Mouse (Mus musculus) heart, postnatal 0 days (tissue): ENCODE results near the gene Tk1. TPM values are rescaled to one million over a fixed set of nuclear protein-coding genes. Genes with fewer than 3 reads are reported as not detected.

Experiments used
- ATAC-seq: fragments of 200-750 bp; cut with Nextera tagmentation; 2 replicates; pipeline ENCODE4 v1.8.0; 2017; ENCODE audit warnings: low read depth, moderate number of reproducible peaks, moderate library complexity; ENCODE audit not compliant: insufficient read depth
- DNase-seq: peaks from one replicate; pipeline ENCODE4 v3.0.0-alpha.2; 2016; ENCODE audit warnings: low spot score
- H3K27ac ChIP-seq: fragments of 300-500 bp; sonication (generic); 2 replicates; pipeline ENCODE4 v1.5.1; 2014; ENCODE audit warnings: low read depth, mild to moderate bottlenecking
- H3K27me3 ChIP-seq: fragments of 300-500 bp; sonication (generic); 2 replicates; pipeline ENCODE4 v1.6.1; 2014; ENCODE audit warnings: low read length, mixed read lengths; ENCODE audit not compliant: control insufficient read depth, insufficient read depth
- H3K36me3 ChIP-seq: fragments of 300-500 bp; sonication (generic); replicated peaks from 2 replicates; pipeline ENCODE4 v1.6.1; 2014; ENCODE audit warnings: low read length, mixed read lengths; ENCODE audit not compliant: control insufficient read depth, insufficient read depth
- H3K4me1 ChIP-seq: fragments of 300-500 bp; sonication (generic); 2 replicates; pipeline ENCODE4 v1.6.1; 2014; ENCODE audit warnings: antibody characterized with exemption; ENCODE audit not compliant: control insufficient read depth, insufficient read depth
- H3K4me2 ChIP-seq: fragments of 300-500 bp; sonication (generic); 2 replicates; pipeline ENCODE4 v1.6.1; 2014; ENCODE audit warnings: low read depth, mild to moderate bottlenecking, low read length, moderate library complexity
- H3K4me3 ChIP-seq: fragments of 300-500 bp; sonication (generic); 2 replicates; pipeline ENCODE4 v1.5.1; 2014; ENCODE audit warnings: low read depth, low read length
- H3K9ac ChIP-seq: fragments of 300-500 bp; sonication (generic); replicated peaks from 2 replicates; pipeline ENCODE4 v1.6.1; 2014; ENCODE audit warnings: low read depth, low read length, mixed read lengths
- H3K9me3 ChIP-seq: fragments of 300-500 bp; sonication (generic); replicated peaks from 2 replicates; pipeline ENCODE4 v1.6.1; 2016; ENCODE audit warnings: low read length; ENCODE audit not compliant: control insufficient read depth
- CTCF ChIP-seq: IDR thresholded peaks from 2 replicates; pipeline ENCODE4 v1.5.1; 2016; ENCODE audit warnings: antibody characterized with exemption, control low read depth, low read depth
- EP300 ChIP-seq: IDR thresholded peaks from 2 replicates; pipeline ENCODE4 v1.6.1; 2016; ENCODE audit warnings: antibody characterized with exemption, low read depth
- WGBS: fragments of 180-500 bp; shearing (Covaris S2); extraction: QIAGEN DNeasy Blood & Tissue Kit; methylation state at CpG from one replicate; pipeline ENCODE4 v1.1.7; 2014; 5-methylcytosine and 5-hydroxymethylcytosine counted together
- polyA plus RNA-seq: library from polyadenylated mRNA; unstranded; fragments of >200 nt; fragmentation: Nextera tagmentation; extraction: Ambion mirVana; gene quantifications from 2 replicates; pipeline ENCODE4 v1.2.1, GENCODE M21; 2015
- total RNA-seq: library from RNA; depleted of rRNA; stranded (reverse); fragments of >200 nt; gene quantifications from 2 replicates; pipeline ENCODE4 v1.2.3, GENCODE M21; 2014; ENCODE audit warnings: low replicate concordance

Tk1 gene
- total and polyA plus RNA-seq, 2 experiments from 2014 or later: 41.4 to 103 TPM

DNA sequence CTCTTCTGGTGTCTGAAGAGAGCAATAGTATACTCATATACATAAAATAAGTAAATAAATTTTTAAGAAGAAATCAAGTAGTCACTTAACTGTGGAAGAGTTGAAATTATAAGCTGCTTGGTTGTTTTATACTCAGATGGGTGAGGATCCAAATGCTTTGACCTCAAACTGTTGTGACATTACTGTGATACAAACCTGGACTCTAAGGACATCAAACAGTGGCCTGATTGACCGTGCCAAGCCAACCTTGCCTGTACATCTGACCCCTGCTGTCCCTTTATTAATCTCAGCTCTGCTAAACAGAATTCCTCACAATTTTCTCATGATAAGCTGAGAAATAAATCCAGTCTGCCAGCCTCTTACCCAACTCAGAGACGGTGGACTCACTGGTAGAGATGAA, 19.8 kb upstream of the Tk1 start:
- peaks cover 19% of the 10 kb centered on the region for H3K4me1 ChIP-seq
- H3K27me3 ChIP-seq: no peaks in the 10 kb centered on the region
- no peak overlapping the region for H3K4me2 ChIP-seq
- no peaks in the 10 kb centered on the region for H3K36me3 ChIP-seq
- H3K27ac ChIP-seq: no peak overlapping the region
- no peak overlapping the region for H3K4me3 ChIP-seq
- no peak for TF ChIP-seq CTCF
- TF ChIP-seq EP300: no peak
- no peaks in the 10 kb centered on the region for H3K9me3 ChIP-seq
- H3K9ac ChIP-seq: no peak overlapping the region
- no peak for ATAC-seq
- DNase-seq: no peak
- 73% methylated on average over 2 of the region's 2 CpGs for WGBS

DNA sequence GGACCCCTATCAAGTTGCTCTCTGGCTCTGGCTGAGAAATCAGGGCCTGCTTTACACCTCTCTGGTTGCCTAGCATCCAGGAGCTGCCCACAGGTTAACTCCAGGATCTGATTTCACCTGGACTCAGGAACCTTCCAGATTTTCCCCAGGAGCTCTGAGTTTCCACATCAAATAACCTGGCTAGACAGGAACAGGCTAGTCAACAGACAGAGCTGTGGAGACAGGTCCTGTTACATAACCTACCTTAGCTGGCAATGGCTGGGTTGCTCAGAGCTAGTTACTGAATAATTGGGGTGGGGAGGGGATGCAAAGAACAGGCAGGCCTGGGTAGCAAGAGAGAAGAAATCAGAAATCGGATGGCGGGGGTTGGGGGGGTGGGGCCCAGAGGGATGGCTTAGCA, 19.1 kb upstream of the Tk1 start:
- H3K9me3 ChIP-seq: no peaks in the 10 kb centered on the region
- no peak for ATAC-seq
- no peaks in the 10 kb centered on the region for H3K36me3 ChIP-seq
- H3K27ac ChIP-seq: no peak overlapping the region
- no peak overlapping the region for H3K9ac ChIP-seq
- H3K4me2 ChIP-seq: no peak overlapping the region
- 68% methylated on average over 2 of the region's 2 CpGs for WGBS
- no peak overlapping the region for H3K4me3 ChIP-seq
- H3K4me1 ChIP-seq: peaks cover 13% of the 10 kb centered on the region
- no peak for TF ChIP-seq EP300
- no peak for TF ChIP-seq CTCF
- DNase-seq: no peak
- no peaks in the 10 kb centered on the region for H3K27me3 ChIP-seq

DNA sequence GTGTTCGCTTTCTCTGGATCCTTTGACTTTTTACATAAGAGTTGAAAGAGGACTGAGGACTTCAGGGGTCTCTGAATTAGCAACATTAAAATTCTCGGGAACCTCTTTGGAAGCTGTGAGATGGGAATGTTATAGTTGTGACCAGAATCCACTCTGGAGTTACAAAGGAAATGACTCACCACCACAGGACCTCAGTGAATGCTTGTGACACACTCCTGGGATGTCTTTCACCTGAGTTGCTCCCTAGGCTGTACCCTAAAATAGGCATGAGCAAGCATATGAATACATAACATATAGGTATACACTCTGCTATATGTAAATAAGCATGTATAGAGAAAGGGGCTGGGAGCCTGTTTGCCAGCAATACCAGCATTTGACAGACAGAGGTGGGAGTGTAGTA, 17.5 kb upstream of the Tk1 start:
- Histone ChIP-seq H3K4me1 (peaks cover 12% of the 10 kb centered on the region), H3K36me3 (no peaks in the 10 kb centered on the region), H3K27me3 (no peaks in the 10 kb centered on the region), H3K4me2 (no peak overlapping the region), H3K9me3 (no peaks in the 10 kb centered on the region), H3K27ac (no peak overlapping the region), H3K9ac (no peak overlapping the region), H3K4me3 (no peak overlapping the region)
- WGBS: 70% methylated on average over 2 of the region's 2 CpGs
- no peak for TF ChIP-seq CTCF
- TF ChIP-seq EP300: no peak
- no peak for DNase-seq
- ATAC-seq: no peak

DNA sequence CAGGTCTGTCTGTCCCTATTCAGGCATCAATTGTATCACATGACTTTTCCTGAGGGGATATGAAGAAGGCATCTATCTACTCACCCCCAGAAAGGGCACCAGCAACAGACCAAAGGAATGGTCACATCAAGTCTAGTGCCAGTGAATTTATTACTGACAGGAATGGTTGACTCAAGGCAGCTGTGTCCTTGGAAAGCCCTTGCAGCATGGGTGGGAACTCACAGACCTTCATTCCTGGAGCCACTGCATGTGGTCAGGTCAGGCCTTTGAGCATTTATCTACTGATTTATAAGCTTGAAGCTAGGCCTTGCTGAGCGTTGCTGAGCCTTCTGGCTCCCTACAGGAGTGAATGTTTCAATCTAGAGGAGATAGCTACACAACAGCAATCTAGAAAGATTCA, 15.0 kb upstream of the Tk1 start:
- H3K27me3 ChIP-seq: no peaks in the 10 kb centered on the region
- TF ChIP-seq CTCF (no peak), EP300 (no peak)
- peaks cover 12% of the 10 kb centered on the region for H3K4me1 ChIP-seq
- DNase-seq: no peak
- no peak overlapping the region for H3K9ac ChIP-seq
- no peaks in the 10 kb centered on the region for H3K9me3 ChIP-seq
- no peaks in the 10 kb centered on the region for H3K36me3 ChIP-seq
- 22% methylated on average over 1 of the region's 1 CpGs for WGBS
- no peak for ATAC-seq
- H3K27ac ChIP-seq: peak overlapping the region; percentile 27
- no peak overlapping the region for H3K4me3 ChIP-seq
- no peak overlapping the region for H3K4me2 ChIP-seq

DNA sequence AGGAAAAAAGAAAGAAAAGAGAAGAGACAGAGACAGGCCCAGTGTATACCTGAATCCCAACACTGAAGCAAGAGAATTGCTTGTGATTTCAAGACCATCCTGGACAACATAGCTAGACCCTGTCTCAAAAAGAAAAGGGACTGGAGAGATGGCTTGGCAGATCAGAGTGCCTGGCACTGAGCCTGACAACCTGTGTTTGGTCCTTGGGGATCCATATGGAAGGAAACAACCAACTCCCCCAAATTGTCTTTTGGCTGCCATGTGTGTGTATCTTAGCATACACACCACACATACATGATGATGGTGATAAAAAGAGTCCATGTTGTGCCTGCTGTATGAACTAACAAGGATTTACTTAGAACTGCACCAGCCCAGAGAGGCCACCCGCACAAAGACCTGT, 13.1 kb upstream of the Tk1 start:
- H3K4me1 ChIP-seq: peaks cover 12% of the 10 kb centered on the region
- TF ChIP-seq CTCF (no peak), EP300 (no peak)
- no peaks in the 10 kb centered on the region for H3K9me3 ChIP-seq
- H3K4me3 ChIP-seq: no peak overlapping the region
- no peak overlapping the region for H3K9ac ChIP-seq
- WGBS: 76% methylated on average over 1 of the region's 1 CpGs
- no peaks in the 10 kb centered on the region for H3K36me3 ChIP-seq
- no peak for DNase-seq
- no peaks in the 10 kb centered on the region for H3K27me3 ChIP-seq
- ATAC-seq: no peak
- H3K4me2 ChIP-seq: no peak overlapping the region
- peak overlapping the region; percentile 66 for H3K27ac ChIP-seq

DNA sequence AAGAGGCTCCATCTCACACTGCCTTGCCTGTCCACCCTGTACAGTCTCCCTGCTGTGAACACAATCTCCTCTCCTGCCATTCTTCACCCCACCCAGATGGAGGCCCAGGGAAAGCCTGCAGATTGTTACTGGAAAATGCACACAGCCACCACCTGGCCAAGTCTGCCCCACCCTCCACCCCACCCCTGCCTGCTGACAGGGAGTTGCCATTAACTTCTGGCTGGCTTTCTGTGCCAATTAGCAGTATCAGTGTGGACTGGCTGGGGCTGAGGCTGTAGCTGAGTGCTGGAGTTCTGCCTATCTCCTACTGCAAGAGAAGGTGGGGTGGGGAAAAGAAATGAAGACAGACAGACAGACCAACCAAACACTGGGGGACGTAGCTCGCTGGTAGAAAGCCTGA, 12.7 kb upstream of the Tk1 start:
- WGBS: 38% methylated on average over 2 of the region's 2 CpGs
- DNase-seq (peak; percentile 73), ATAC-seq (peak; percentile 87)

More for the DNA sequence above, 12.7 kb upstream of the Tk1 start:
- Histone ChIP-seq H3K27me3 (no peaks in the 10 kb centered on the region), H3K27ac (peak overlapping the region; percentile 66), H3K4me1 (peaks cover 12% of the 10 kb centered on the region), H3K9me3 (no peaks in the 10 kb centered on the region), H3K4me3 (no peak overlapping the region), H3K4me2 (no peak overlapping the region), H3K36me3 (no peaks in the 10 kb centered on the region), H3K9ac (no peak overlapping the region)
- TF ChIP-seq EP300 (no peak), CTCF (no peak)
